Mouse (Mus musculus): ENCODE results near the gene E130308A19Rik.
A peak's percentile ranks its signal among the peaks of the same experiment; 100 is the strongest.
"Not testable (repeated sequence)": the region's sequence is repeated elsewhere in the genome, so short reads cannot be mapped to it uniquely, and the experiment has no call there.

E130308A19Rik gene

DNA sequence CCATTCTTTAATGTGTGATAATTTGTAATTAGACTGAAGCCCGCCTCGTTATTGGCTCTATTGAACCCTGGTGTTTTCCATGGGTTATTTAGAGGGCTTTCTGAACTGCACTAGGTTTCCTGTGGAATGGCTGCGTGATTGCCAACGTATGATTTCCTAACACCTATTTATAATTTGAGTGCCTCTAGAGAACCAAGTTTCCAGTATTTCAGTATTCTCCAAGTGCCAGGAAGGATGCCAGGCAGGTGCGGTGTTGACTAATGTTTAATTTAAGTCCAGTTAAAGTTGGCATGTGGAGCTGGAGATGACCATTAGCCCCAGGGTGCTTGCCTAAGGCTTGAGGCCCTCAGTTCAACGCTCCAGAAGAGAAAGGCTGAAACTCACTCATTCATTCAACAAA, 161.1 kb downstream of the E130308A19Rik start:
- no peak for DNase-seq

DNA sequence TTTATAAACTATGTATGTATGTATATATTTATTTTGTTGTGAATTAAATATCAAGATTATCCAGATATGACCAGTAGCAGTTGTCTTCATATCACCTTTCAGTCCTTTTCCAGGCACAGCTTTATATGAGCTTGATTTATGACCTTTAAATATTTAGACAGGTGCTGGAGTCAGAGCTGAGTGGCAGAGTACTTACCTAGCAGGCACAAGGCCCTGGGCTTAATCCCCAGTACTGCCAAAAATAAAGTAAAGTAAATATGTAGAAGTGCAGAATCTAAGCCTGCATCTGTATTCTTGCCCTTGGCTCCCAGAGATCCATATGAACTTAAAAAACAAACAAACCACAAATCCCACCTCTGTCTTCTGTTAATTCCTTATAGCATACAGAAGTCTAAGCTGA, 163.0 kb downstream of the E130308A19Rik start:
- no peak for DNase-seq

DNA sequence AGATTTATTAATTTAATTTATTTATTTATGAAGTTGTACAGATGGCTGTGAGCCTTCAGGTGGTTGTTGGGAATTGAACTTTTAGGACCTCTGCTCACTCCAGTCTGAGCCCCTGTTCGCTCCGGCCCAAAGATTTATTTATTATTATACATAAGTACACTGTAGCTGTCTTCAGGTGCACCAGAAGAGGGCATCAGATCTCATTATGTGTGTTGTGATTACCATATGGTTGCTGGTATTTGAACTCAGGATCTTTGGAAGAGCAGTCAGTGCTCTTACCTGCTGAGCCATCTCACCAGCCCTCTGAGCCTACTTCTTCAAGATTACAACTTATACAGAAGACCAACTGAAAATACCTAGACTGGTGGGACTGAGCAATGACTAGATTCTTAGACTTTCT, 167.6 kb downstream of the E130308A19Rik start:
- not testable (repeated sequence) for DNase-seq

DNA sequence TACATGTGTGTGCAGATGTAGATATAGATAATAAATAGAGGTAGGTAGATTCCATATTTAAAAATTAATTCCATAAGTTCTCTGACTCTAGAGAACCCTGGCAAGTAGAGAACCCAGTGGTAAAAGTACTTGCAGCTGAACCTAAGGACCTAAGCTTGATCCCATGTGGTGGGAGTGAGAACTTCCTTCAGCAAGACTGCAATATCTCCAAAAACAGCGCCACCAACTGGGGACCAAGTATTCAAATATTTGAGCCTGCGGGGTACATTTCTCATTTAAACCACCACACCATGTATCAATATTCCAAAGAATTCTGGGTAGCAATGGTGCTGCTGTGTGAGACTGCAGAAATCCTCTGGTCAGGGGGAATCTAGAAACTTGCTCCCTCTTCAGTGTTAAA, 168.1 kb downstream of the E130308A19Rik start:
- DNase-seq, result no peak

DNA sequence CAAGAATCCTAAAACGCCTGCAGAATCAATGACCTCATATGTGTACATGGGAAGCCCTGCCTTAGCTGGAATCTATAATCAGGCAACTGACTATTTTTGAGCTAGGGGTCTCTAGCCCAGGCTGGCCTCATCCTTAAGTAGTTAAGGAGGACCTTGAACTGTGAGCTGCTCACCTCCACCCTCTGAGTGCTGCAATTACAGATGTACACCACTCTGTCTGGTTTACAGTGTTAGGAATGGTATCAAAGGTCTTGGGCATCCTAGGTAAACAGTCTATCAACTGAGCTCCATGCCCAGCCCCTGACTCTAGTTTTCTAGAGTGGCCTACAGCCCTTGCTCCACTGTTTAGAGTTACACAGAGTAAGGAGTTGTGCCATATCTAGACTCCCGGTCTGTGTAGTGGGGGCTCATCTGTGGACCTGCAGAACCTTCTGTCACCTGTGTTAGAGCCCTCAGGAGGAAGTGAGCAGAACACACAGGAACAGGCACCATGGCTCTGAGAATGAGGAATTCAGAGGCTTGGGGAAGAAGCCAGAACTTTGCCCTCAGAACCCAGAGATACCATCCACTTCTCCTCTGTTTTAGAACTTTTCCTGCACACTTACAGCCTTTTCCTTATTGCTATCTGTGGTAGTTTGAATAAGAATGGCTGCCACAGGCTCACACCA, 169.9 kb downstream of the E130308A19Rik start:
- DNase-seq, result no peak

DNA sequence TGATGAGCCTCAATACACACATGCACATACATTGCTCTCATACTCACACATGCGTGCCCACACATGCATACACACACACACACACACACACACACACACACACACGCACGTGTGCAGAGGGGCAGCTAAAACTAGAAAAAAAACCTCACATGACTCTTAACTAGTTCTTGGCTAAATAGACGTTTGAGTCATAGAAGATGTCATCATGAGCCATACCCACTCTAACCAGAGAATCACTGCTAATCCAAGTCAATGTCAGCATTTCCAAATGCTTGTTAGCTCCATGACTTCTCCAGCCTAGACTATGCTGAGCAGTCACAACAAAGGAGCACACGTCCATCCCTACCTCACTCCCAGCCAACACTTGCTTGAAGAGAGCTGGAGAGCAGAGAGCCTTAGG, 174.2 kb downstream of the E130308A19Rik start:
- no peak for DNase-seq

DNA sequence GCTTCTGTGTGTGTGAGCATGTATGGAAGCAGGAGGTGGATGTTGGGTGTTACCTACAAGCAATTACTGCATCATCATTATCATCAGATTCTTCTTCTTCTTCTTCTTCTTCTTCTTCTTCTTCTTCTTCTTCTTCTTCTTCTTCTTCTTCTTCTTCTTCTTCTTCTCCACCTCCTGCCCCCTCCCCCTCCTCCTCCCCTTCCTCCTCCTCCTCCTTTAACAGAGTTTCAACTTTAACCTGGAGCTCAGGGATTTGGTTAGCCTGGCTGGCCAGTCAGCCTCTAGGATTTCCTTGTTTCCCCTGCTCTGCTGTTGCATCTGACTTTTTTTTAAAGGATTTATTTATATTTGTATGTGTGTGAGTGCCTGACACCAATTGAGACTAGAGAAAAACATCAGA, 175.5 kb downstream of the E130308A19Rik start, which contains the start of gene Inip:
Gene Inip (minus strand): TSS at position 101 of the 400 bp plus-strand sequence.
- no peak for DNase-seq

DNA sequence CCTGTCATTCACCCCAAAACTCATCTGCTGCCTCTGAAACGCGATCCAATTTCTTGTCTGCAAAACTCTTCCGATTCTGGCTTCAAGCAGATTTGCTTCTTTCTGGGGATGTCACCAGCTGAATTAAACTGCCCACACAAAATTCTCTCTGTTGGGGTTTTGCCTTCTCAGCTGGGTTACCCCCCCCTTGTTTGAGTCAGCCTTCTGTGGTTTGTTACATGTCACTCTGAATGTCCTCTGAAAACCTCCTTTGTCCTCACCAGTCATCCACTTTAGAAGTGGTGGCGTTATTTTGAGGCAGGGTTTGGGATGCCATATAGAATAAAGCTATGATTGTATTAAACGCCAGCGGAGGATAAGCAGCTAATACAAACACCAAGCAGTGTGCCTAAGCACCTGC, 176.1 kb downstream of the E130308A19Rik start:
- DNase-seq, result no peak

DNA sequence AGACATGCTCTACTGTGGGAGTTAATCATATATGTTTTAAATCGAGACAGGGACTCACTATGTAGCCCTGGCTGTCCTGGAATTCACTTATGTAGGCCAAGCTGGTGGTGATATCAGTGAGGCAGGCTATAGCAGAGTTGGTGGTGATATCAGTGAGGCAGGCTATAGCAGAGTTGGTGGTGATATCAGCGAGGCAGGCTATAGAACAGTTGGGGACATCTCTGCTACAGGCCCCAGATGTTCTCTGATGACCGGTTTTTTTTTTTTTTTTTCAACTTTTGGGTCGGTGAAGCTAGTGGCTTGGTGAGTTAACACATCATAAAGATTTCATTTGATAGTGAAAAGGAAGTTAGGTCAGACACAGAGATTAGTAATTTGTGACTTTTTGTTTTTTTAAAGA, 176.8 kb downstream of the E130308A19Rik start:
- DNase-seq, result no peak

DNA sequence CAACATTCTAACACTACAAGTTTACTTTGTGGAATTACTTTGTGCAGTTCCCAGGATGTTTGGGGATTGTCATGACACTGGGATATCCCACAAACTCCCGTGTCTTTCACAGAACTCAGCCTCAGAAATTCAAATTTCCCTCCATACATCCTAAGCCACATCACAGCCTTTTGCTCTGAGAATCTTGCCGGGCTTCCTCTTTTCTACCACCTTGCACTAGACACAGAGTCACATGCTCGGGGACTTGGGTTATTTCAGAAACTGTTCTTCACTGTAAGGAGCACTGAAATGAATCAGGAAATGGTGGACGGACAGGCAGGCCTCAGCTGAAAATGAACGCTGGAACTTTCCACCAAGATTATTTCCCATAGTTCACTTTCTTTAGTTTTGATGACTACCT, 177.3 kb downstream of the E130308A19Rik start:
- DNase-seq, result no peak

DNA sequence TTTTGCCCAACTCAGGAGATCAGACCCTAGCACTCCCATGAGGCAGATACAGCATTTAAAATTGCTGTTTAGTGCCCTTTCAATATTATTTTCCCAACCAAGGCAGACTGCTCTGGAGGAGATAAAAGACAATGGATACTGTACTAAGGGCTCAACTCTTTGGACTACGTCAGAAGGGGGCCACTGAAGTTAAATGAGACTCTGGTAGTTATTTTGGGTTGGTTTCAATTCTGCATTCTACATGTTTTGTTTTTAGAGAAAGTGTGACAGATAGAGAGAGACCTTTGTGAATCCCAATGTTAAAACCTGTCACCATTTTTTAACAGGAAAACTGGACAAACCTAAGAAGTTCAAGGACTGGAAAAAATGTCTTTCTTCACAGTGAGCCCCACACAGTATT, 178.7 kb downstream of the E130308A19Rik start:
- no peak for DNase-seq

DNA sequence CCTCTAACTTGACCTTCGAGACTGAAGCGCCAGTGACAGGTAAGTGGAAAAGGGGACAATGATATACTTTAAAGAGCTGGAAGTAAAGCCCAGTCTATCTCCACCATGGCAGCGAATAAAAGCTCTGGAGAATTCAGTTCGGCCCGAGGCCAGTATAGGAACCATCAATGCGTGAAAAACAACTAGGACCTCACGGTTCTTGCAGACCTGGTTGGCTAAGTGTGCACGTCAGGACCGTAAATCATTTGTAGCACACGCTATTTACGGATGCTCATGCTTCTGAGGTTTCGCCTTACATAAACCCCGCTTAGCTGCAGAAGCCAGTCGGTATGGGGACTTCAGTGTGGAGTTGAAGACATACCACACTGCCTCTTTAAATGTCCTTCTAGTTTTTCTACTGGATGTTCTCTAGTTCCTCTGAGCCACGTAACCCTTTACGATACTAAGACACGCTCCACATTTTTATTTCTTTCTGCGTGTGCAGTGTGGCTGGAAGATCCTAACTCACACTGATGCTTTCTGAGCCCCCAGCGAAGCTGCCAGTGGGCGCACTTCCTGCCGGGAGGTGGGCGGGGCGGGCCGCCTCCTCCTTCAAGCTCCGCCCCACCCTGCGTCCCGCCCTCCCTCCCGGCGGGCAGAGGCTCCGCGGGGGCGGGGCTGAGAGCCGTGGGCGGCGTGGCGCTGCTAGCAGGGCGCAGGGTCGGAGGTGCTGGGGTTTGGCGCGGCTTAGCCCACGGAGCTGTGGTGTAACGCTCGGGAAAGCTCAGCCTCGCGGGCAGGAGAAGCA, 179.4 kb downstream of the E130308A19Rik start, which contains the start of gene Snx30:
Gene Snx30 (plus strand): TSS at position 660 of the 787 bp plus-strand sequence.
- DNase-seq, result peak; percentile 94 to 97

DNA sequence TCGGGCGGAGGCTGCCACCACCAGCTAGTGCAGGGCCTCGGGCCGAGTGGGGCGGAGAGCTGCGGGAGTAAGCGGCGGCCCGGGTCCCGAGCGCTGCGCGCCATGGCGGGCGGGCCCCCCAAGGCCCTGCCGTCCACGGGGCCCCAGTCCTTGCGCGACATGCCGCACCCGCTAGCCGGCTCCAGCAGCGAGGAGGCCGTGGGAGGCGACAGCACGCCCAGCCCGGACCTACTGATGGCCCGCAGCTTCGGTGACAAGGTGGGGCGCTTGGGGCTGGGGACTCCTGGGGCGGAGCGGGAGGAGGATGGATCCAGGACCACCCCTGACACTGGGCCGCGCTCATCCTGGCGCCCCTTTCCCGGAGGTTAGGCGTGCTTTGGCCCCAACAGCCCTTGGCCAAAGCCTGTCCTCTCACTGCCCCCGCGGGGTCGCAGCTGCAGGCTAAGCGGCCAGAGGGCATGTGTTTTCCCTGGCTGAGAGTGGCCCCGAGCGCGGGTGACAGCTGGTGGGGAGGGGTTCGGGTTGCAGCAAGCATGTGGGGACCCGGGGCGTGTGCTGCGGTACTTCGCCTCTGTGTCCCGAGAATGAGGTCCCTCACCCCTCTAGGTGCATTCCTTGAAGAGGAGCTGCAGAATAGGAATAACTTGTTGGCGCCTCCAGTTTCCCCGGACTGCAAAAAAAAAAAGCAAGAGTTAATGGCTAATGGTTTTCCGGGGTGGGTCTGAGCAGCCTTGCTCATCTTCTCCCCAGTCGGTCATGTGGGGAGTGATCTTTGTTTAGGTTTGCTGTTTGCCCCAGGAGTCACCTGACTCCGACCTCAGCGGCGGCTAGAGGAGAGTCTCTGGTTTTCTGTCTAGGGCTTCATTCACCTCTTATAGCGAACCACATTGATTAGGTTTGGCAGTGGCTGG, 180.2 kb downstream of the E130308A19Rik start:
- DNase-seq, result peak; percentile 84

DNA sequence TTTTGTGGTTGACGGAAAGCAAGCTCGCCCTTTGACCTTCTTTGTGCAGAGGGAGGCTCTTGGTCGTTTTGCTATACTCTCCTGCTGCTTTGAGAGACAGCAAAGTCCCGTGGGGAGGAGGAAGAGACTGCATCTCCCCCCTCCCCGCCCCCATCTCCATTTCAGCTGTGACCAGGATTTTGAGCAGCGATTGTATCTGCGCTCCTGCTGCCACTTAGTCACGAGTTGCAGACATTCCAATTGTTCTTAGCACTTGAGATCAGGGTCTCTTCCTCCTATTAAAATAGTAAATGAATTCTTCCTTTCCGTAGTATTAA, 180.8 kb downstream of the E130308A19Rik start:
- peak; percentile 56 to 62 for DNase-seq

DNA sequence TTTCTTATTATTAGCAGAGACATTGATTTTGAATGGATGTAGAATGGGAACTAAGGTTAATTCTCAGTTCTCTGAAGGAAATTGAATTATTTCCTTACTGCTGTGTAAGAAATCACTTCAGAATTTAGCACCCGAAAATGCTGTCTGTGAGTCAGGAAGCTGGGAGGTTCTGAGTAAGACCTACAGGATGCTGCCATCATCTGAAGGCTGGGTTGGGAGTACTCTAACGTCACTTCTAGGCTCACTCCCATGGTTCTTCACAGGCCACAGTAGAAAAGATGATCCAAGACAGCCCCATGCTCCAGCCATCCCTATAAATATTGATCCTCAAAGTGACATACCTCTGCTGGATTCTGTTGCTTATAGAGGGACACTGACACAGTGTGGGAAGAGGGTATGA, 181.5 kb downstream of the E130308A19Rik start:
- no peak for DNase-seq

DNA sequence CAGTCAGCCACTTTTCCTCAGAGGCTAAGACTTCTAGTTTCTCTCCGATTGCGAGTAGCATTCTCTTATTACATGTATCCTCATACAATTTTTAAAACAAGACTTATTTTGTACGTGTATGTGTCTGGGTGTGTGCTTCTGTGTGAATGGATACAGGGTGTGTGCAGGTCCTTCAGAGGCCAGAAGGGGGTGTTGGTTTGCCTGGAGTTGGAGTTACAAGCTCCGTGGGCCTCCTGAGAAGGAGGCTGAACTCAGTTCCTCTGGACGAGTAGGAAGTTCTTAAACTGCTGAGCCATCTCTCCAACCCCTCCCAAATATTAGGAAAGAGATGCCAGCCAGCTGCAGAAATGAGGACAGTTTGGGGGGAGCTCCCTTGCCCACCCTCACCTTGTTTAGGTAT, 182.4 kb downstream of the E130308A19Rik start:
- peak; percentile 53 to 58 for DNase-seq

All from cerebellum, postnatal 10 days (tissue).